Mouse (Mus musculus): ENCODE data around the gene Med10. TPM values are rescaled to one million over a fixed set of nuclear protein-coding genes. Genes with fewer than 3 reads are reported as not detected.

Gene Med10
- polyA plus RNA-seq, 1 experiment from 2014 or later, result 46.9 TPM

DNA sequence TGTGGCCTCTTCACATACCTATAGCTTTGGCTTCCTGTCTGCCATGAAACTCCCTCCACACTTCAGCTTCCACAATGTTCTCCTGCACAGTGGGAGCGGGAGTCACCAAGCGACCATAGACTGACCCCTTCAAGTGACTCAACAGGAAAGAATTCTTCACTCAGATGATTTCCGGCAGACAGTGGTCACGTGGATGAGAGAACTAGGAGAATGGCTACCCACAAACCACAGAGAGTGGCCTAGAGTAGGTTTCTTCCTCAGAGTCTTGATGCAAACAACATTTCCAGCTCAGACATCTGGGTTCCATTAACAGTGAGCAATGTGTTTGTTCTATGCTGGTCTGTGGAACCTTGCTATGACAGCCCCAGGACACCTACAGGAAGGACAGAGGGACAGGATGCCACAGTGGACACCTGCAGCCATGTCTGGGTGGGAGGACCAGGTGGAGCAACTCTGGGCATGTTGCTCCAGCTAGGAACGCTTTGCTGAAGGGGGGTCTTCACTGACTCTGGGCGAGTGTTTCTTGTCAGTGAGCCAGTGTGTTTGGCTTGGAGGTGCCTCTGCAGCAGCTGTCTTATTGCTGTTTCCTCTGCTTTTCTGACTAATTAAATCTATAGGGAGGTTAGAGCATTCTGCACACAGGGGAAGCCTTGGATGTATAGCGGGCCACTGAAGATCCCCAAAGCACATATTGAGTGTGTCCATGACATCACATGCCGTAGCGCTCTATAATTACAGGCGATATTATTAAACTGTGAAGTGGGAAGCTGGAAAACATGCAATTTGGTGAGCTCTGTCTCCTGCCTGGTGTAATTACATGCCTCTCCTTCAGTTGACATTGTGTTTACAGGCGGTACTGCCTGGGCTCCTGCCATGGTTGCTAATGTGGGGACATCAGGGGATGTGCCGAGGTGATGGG is 31.4 kb upstream of the Med10 start:
- Histone ChIP-seq H3K27ac (ENCODE audit: low read depth) (no peak overlapping the region), H3K9ac (replicated peaks) (no peak overlapping the region), H3K4me3 (ENCODE audit: low read depth, low read length) (no peak overlapping the region), H3K36me3 (replicated peaks; ENCODE audit: insufficient read depth, low read length) (no peaks in the 10 kb centered on the region), H3K4me2 (ENCODE audit: low read depth, low read length) (no peak overlapping the region), H3K27me3 (ENCODE audit: insufficient read depth, low read length) (no peaks in the 10 kb centered on the region), H3K4me1 (ENCODE audit: insufficient read depth) (no peaks in the 10 kb centered on the region), H3K9me3 (ENCODE audit: low read length) (no peaks in the 10 kb centered on the region)
- no peak for DNase-seq
- 63% methylated on average over 12 of the region's 12 CpGs for WGBS (ENCODE audit: insufficient replicate concordance)
- ATAC-seq, result no peak
- no peak for TF ChIP-seq EP300 (IDR thresholded peaks at IDR 0.05; ENCODE audit: low read depth)
- no peak for TF ChIP-seq CTCF (IDR thresholded peaks at IDR 0.05; ENCODE audit: low read depth)

DNA sequence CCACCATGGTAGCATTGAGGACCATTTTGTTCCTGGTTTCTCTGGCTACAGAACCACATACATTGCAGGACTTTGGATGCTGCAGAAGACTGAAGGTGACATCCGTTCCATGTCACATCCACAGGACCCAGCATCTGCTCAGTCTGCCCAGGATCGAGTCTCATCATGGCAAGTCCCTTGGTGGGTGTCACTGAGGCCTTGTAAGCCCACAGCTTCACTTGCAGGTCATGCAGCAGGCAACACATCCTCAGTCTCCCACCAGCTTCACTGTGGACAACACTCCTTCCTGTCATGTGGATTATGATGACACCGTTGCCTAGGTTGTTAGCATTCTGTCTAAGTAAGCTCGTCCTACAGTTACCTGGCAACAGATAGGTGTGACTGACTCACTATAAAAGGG is 29.8 kb upstream of the Med10 start:
- Histone ChIP-seq H3K9me3 (ENCODE audit: low read length) (no peaks in the 10 kb centered on the region), H3K36me3 (replicated peaks; ENCODE audit: insufficient read depth, low read length) (no peaks in the 10 kb centered on the region), H3K9ac (replicated peaks) (no peak overlapping the region), H3K4me2 (ENCODE audit: low read depth, low read length) (no peak overlapping the region), H3K27ac (ENCODE audit: low read depth) (no peak overlapping the region), H3K4me3 (ENCODE audit: low read depth, low read length) (no peak overlapping the region), H3K27me3 (ENCODE audit: insufficient read depth, low read length) (no peaks in the 10 kb centered on the region), H3K4me1 (ENCODE audit: insufficient read depth) (no peaks in the 10 kb centered on the region)
- no peak for ATAC-seq
- WGBS (ENCODE audit: insufficient replicate concordance), result 65% methylated on average over 4 of the region's 4 CpGs
- TF ChIP-seq CTCF (IDR thresholded peaks at IDR 0.05; ENCODE audit: low read depth) (no peak), EP300 (IDR thresholded peaks at IDR 0.05; ENCODE audit: low read depth) (no peak)
- DNase-seq, result no peak

DNA sequence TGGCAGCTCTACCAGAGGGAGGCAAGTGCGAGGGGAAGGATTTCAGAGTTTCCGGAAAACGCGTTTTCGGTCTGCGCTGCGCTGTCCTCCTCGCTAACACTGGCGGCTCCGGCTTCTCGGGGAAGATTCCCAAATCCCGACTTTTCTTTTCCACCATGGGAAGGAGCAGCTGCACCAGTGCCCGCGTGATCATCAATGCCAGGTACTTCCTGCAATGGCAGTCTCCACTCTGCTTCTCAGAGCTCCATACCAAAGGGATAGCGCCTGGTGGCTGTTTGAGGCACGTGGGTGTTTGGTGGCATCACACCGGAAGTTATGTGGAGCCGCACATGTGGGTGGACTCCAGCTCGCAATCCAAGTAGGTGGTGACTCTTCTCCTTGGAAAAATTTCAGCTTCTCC is 24.0 kb upstream of the Med10 start:
- ATAC-seq, result no peak
- Histone ChIP-seq H3K36me3 (replicated peaks; ENCODE audit: insufficient read depth, low read length) (no peaks in the 10 kb centered on the region), H3K4me2 (ENCODE audit: low read depth, low read length) (no peak overlapping the region), H3K4me3 (ENCODE audit: low read depth, low read length) (no peak overlapping the region), H3K9me3 (ENCODE audit: low read length) (no peaks in the 10 kb centered on the region), H3K4me1 (ENCODE audit: insufficient read depth) (no peaks in the 10 kb centered on the region), H3K9ac (replicated peaks) (no peak overlapping the region), H3K27ac (ENCODE audit: low read depth) (no peak overlapping the region), H3K27me3 (ENCODE audit: insufficient read depth, low read length) (no peaks in the 10 kb centered on the region; the same call in 1 of the 2 replicates)
- no peak for DNase-seq
- TF ChIP-seq EP300 (IDR thresholded peaks at IDR 0.05; ENCODE audit: low read depth), result no peak
- TF ChIP-seq CTCF (IDR thresholded peaks at IDR 0.05; ENCODE audit: low read depth), result no peak
- 82% methylated on average over 19 of the region's 19 CpGs for WGBS (ENCODE audit: insufficient replicate concordance)

DNA sequence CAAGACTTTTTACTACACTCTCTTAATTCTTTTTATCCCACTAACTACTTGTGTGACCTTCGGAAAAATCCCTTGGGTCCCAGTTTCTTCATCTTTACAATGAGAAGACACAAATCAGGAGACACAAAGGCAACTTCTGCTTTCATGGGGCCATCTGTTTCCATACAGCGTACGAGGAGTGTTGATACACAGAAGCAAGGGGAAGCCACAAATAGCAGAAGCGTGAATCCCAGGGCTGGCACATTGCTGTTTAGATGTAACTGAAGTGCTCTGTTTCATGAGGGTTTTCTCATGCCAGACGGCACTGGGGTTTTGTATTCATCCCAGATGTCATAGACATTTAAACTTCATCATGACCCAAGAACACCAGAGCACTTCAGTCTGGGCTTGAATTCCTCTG is 13.5 kb upstream of the Med10 start:
- Histone ChIP-seq H3K4me3 (ENCODE audit: low read depth, low read length) (no peak overlapping the region), H3K27ac (ENCODE audit: low read depth) (no peak overlapping the region), H3K27me3 (ENCODE audit: insufficient read depth, low read length) (no peaks in the 10 kb centered on the region), H3K9me3 (ENCODE audit: low read length) (no peaks in the 10 kb centered on the region), H3K4me2 (ENCODE audit: low read depth, low read length) (no peak overlapping the region), H3K9ac (replicated peaks) (no peak overlapping the region), H3K36me3 (replicated peaks; ENCODE audit: insufficient read depth, low read length) (no peaks in the 10 kb centered on the region), H3K4me1 (ENCODE audit: insufficient read depth) (no peaks in the 10 kb centered on the region)
- 47% methylated on average over 5 of the region's 5 CpGs for WGBS (ENCODE audit: insufficient replicate concordance)
- DNase-seq, result no peak
- ATAC-seq, result no peak
- TF ChIP-seq EP300 (IDR thresholded peaks at IDR 0.05; ENCODE audit: low read depth), result no peak
- TF ChIP-seq CTCF (IDR thresholded peaks at IDR 0.05; ENCODE audit: low read depth), result no peak

DNA sequence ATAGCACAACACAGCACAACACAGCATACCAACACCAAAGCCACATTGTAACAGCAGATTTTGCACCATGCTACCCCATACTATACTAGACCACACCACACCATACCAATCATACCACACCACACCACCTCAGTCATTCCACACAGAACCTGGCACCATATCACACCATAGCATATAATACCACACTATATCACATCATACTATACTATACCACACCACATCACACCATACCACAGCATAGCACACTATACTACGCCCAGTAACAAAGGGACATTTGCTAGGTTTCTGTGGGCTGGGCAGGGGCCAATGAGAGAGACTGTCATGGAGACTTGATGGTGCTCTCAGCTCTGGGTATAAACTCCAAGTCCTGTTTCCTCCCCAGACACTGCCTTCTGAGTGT is 10.4 kb upstream of the Med10 start:
- DNase-seq (no peak), ATAC-seq (no peak)
- Histone ChIP-seq H3K9me3 (ENCODE audit: low read length) (no peaks in the 10 kb centered on the region), H3K4me1 (ENCODE audit: insufficient read depth) (no peaks in the 10 kb centered on the region), H3K4me3 (ENCODE audit: low read depth, low read length) (no peak overlapping the region), H3K36me3 (replicated peaks; ENCODE audit: insufficient read depth, low read length) (no peaks in the 10 kb centered on the region), H3K27me3 (ENCODE audit: insufficient read depth, low read length) (no peaks in the 10 kb centered on the region), H3K9ac (replicated peaks) (no peak overlapping the region), H3K4me2 (ENCODE audit: low read depth, low read length) (no peak overlapping the region), H3K27ac (ENCODE audit: low read depth) (no peak overlapping the region)
- TF ChIP-seq EP300 (IDR thresholded peaks at IDR 0.05; ENCODE audit: low read depth) (no peak), CTCF (IDR thresholded peaks at IDR 0.05; ENCODE audit: low read depth) (no peak)
- 72% methylated on average over 1 of the region's 1 CpGs for WGBS (ENCODE audit: insufficient replicate concordance)

DNA sequence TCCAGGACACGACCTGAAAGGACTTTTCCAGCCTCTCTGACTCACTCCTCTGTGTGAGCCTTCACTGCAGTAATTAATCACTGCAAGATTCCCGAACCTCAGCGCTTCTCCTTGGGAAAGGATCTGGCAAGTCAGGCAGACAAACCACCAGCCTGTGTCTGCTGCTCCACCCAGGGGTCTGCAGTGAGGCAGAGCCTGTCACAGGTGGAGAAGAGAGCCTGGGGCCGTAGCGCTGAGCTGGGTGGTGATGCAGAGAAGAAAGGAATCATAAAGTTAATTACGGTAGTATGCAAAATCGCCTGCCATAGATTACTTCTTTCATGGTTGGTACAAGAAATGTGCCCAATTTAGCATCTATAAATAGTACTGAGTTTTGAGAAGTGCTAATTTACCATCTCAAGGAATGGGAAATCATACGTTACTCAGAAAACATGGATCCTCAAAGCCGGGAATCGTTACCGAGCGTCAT is 9.6 kb upstream of the Med10 start:
- TF ChIP-seq CTCF (IDR thresholded peaks at IDR 0.05; ENCODE audit: low read depth) (no peak), EP300 (IDR thresholded peaks at IDR 0.05; ENCODE audit: low read depth) (no peak)
- Histone ChIP-seq H3K27me3 (ENCODE audit: insufficient read depth, low read length) (no peaks in the 10 kb centered on the region), H3K36me3 (replicated peaks; ENCODE audit: insufficient read depth, low read length) (no peaks in the 10 kb centered on the region), H3K9me3 (ENCODE audit: low read length) (no peaks in the 10 kb centered on the region), H3K27ac (ENCODE audit: low read depth) (no peak overlapping the region), H3K4me1 (ENCODE audit: insufficient read depth) (no peaks in the 10 kb centered on the region), H3K4me3 (ENCODE audit: low read depth, low read length) (no peak overlapping the region), H3K4me2 (ENCODE audit: low read depth, low read length) (no peak overlapping the region), H3K9ac (replicated peaks) (no peak overlapping the region)
- WGBS (ENCODE audit: insufficient replicate concordance), result 63% methylated on average over 12 of the region's 12 CpGs
- ATAC-seq, result no peak
- DNase-seq, result no peak
